Mouse (Mus musculus): Measurements from ENCODE around the gene Pank2. TPM values are rescaled to one million over a fixed set of nuclear protein-coding genes. Genes with fewer than 3 reads are reported as not detected.
"Not testable (repeated sequence)": the region's sequence is repeated elsewhere in the genome, so short reads cannot be mapped to it uniquely, and the experiment has no call there.

Pank2 gene
- total RNA-seq, 2 experiments from 2014 or later = 27.2 to 28.2 TPM

GRCm38 (mm10) chr2:131309296-131309695 lies 47.0 kb downstream of the Pank2 start:
- DNase-seq = no peak
- intact Hi-C loops (cut with DNase I) = no loop called here

GRCm38 (mm10) chr2:131316167-131316566 lies 53.9 kb downstream of the Pank2 start:
- no peak for DNase-seq
- intact Hi-C loops (cut with DNase I) = no loop called here

DNA sequence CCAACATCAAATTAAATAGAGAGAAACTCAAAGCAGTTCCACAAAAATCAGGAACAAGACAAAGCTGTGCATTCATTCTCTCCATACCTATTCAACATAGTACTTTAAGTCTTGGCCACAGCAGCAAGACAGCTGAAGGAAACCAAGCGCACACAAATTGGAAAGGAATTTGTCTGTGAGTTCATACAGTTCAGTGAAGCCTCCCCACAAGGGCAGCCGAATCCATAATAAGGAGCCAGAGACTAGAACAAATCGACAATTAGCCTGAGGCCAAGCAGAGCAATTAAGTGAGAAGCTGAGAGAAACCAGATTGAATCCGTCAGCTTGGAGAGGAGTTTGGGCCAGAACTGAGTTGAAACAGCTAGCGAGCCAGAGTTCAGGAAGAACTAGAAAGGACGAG lies 57.1 kb downstream of the Pank2 start:
- intact Hi-C loops (cut with DNase I) = no loop called here
- no peak for DNase-seq

GRCm38 (mm10) chr2:131321192-131321591 lies 58.9 kb downstream of the Pank2 start:
- peak; percentile 23 to 40 for DNase-seq
- intact Hi-C loops (cut with DNase I) = not testable (repeated sequence)

- DNase-seq = no peak
These were observed 61.4 kb downstream of the Pank2 start for GRCm38 (mm10) chr2:131323675-131324074.

GRCm38 (mm10) chr2:131326044-131326443 lies 63.7 kb downstream of the Pank2 start:
- intact Hi-C loops (cut with DNase I) = no loop called here

More at GRCm38 (mm10) chr2:131323675-131324074, 61.4 kb downstream of the Pank2 start:
- intact Hi-C loops (cut with DNase I) = no loop called here

GRCm38 (mm10) chr2:131328981-131329380 lies 66.7 kb downstream of the Pank2 start:
- intact Hi-C loops (cut with DNase I) = no loop called here

More at GRCm38 (mm10) chr2:131326044-131326443, 63.7 kb downstream of the Pank2 start:
- DNase-seq = no peak

GRCm38 (mm10) chr2:131330548-131330947 lies 68.3 kb downstream of the Pank2 start:
- intact Hi-C loops (cut with DNase I) = no loop called here
- DNase-seq = no peak

More at GRCm38 (mm10) chr2:131328981-131329380, 66.7 kb downstream of the Pank2 start:
- DNase-seq = no peak

DNA sequence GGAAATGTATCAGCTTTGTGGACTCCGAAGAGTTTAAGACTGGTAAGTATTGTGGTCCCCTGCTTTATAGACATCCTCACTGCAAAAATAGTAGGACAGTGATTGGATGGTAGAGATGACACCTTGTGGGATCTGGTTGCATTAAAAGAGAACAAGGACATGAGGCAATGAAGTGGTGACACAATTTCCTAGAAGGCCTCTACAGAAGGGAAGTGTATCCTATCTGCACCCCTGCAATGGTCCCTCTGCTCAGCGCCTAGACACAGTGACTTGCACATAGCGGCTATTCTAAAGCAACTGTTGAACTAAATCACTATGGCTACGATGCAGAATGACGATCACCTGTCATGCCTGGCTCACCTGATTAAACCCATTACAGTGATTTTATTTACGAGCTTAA lies 75.3 kb downstream of the Pank2 start:
- no peak for DNase-seq
- intact Hi-C loops (cut with DNase I) = no loop called here

GRCm38 (mm10) chr2:131344449-131344848 lies 82.2 kb downstream of the Pank2 start:
- intact Hi-C loops (cut with DNase I) = no loop called here
- peak; percentile 13 to 38 for DNase-seq

- intact Hi-C loops (cut with DNase I) = no loop called here
- no peak for DNase-seq
These were observed 83.3 kb downstream of the Pank2 start for GRCm38 (mm10) chr2:131345556-131345955.

Small RNAs within 50 kb of the gene (microRNA-seq; reads per million reads assigned to microRNA genes)
- 9.4 to 18.6 reads per million in 2 experiments for gene Mir103-2

Other genes starting within 250 kb of the Pank2 start
- gene Gfra4, start 219.4 kb upstream of the Pank2 start, total RNA-seq (2021) = 1 to 10 TPM; 5.1 to 8.0 TPM
- 1 to 10 TPM; 1.1 to 3.0 TPM for gene Adam33, start 198.7 kb upstream of the Pank2 start, total RNA-seq (2021)
- 1 to 10 TPM; 1.3 to 1.5 TPM for gene Siglec1, start 175.7 kb upstream of the Pank2 start, total RNA-seq (2021)
- gene Hspa12b, start 135.2 kb upstream of the Pank2 start, total RNA-seq (2021) = 10 to 100 TPM; 42.9 to 48.2 TPM
- gene Gm11037, start 129.0 kb upstream of the Pank2 start, total RNA-seq (2021) = not detected
- 10 to 100 TPM; 11.1 to 12.2 TPM for gene 1700037H04Rik, start 102.4 kb upstream of the Pank2 start, total RNA-seq (2021)
- gene Cenpb, start 82.4 kb upstream of the Pank2 start, total RNA-seq (2021) = 10 to 100 TPM; 60.6 to 61.0 TPM
- 10 to 100 TPM; 12.2 to 14.4 TPM for gene Cdc25b, start 75.5 kb upstream of the Pank2 start, total RNA-seq (2021)
- gene Spef1, start 75.2 kb upstream of the Pank2 start, total RNA-seq (2021) = 1 to 10 TPM; 7.6 to 8.3 TPM
- 10 to 100 TPM; 37.3 to 40.8 TPM for gene Ap5s1, start 55.4 kb upstream of the Pank2 start, total RNA-seq (2021)
- 10 to 100 TPM; 52.1 to 54.8 TPM for gene Mavs, start 28.4 kb upstream of the Pank2 start, total RNA-seq (2021)
- 1 to 10 TPM; 3.4 to 3.9 TPM for gene Rnf24, start 90.4 kb downstream of the Pank2 start, total RNA-seq (2021)
- gene Smox, start 229.0 kb downstream of the Pank2 start, total RNA-seq (2021) = 10 to 100 TPM; 37.0 to 40.6 TPM